Mouse (Mus musculus): ENCODE results near the gene Ccdc102a.

DNA sequence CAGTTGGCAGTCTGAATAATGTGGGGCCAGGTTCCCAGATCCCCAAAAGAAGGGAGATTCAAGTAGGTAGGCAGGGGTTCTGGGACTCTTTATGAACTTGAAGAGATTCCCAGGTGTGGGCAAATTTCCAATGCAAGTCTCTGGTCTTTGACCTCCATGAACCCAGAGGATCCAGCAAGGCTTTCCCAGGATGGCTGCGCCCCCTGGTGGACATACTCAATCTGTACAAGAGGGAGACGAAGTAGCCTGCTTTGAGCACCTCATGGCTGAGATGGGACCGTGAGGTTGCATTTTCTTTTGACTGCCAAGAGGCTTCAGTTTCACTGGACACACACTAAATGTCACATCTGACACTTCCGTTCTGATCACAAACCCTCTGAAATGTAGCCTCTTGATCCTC, 9.1 kb downstream of the Ccdc102a start:
- TF ChIP-seq GATA1 (IDR thresholded peaks at IDR 0.05; ENCODE audit: low read length): no peak
- no peak for TF ChIP-seq TAL1 (IDR thresholded peaks at IDR 0.05; ENCODE audit: low read length)
